Mouse (Mus musculus): Measurements from ENCODE around the gene Gm8005. TPM values are rescaled to one million over a fixed set of nuclear protein-coding genes. Genes with fewer than 3 reads are reported as not detected.

Gm8005 gene
- polyA plus RNA-seq (2014; fragmentation: Illumina TruSeq; extraction: RNeasy Lipid Tissue Mini Kit (QIAGEN cat#74804); ENCODE audit: low read depth, low replicate concordance) = not detected

DNA sequence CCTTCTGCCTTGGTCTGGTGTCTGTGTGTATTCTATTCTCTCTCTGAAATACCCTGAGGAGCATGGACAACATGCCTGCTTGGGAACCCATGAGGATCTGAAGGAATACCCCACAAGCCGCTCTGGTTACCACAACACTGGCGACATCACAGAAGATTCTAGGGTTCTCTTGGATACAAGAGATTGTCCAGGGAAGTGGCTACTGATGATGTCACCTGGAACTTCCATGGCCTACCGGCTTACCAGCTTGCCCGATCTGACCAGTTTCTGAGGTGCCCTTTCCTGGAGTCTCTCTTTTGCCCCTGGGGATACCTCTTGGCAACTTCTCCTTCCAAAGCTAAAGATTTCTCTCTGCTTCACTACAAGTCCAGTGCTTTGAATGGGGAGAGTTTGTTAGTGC, at the start of gene Gm8005:
TSS of gene Gm8005 (minus strand) at position 101 of the 400 bp plus-strand sequence.

DNA sequence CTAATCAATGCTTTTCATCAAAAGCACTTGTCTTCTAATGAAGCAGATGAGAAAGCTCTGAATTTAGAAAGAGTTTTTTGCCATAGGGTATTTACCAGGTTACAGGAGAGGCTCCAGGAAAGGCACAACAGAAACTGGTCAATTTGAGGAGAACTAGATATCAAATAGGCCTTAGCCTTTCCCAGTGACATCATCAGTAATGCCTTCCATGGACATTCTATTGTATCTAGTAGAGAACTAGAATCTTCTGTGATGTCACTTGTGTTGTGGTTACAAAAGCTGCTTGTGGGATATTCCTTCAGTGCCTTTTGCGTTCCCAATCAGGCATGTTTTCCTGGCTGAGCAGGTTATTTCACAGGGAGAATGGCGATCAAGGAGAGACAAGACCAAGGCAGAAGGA, 24.1 kb upstream of the Gm8005 start, which contains the start of gene Gm8011:
TSS of gene Gm8011 (plus strand) at position 301 of the 400 bp plus-strand sequence.

Other genes starting within 250 kb of the Gm8005 start
- gene Gm3573, start 248.9 kb downstream of the Gm8005 start, polyA plus RNA-seq (2014; fragmentation: Illumina TruSeq; extraction: RNeasy Lipid Tissue Mini Kit (QIAGEN cat#74804); ENCODE audit: low read depth, low replicate concordance) = not detected
- not detected for gene Gm17026, start 179.6 kb downstream of the Gm8005 start, polyA plus RNA-seq (2014; fragmentation: Illumina TruSeq; extraction: RNeasy Lipid Tissue Mini Kit (QIAGEN cat#74804); ENCODE audit: low read depth, low replicate concordance)
- not detected for gene Gm9611, start 142.3 kb downstream of the Gm8005 start, polyA plus RNA-seq (2014; fragmentation: Illumina TruSeq; extraction: RNeasy Lipid Tissue Mini Kit (QIAGEN cat#74804); ENCODE audit: low read depth, low replicate concordance)
- gene Gm7995, start 129.5 kb downstream of the Gm8005 start, polyA plus RNA-seq (2014; fragmentation: Illumina TruSeq; extraction: RNeasy Lipid Tissue Mini Kit (QIAGEN cat#74804); ENCODE audit: low read depth, low replicate concordance) = not detected
- not detected for gene Gm8011, start 24.2 kb upstream of the Gm8005 start, polyA plus RNA-seq (2014; fragmentation: Illumina TruSeq; extraction: RNeasy Lipid Tissue Mini Kit (QIAGEN cat#74804); ENCODE audit: low read depth, low replicate concordance)
- not detected for gene Gm8020, start 62.7 kb upstream of the Gm8005 start, polyA plus RNA-seq (2014; fragmentation: Illumina TruSeq; extraction: RNeasy Lipid Tissue Mini Kit (QIAGEN cat#74804); ENCODE audit: low read depth, low replicate concordance)
- gene Gm8024, start 84.6 kb upstream of the Gm8005 start, polyA plus RNA-seq (2014; fragmentation: Illumina TruSeq; extraction: RNeasy Lipid Tissue Mini Kit (QIAGEN cat#74804); ENCODE audit: low read depth, low replicate concordance) = not detected
- not detected for gene Gm17124, start 160.2 kb upstream of the Gm8005 start, polyA plus RNA-seq (2014; fragmentation: Illumina TruSeq; extraction: RNeasy Lipid Tissue Mini Kit (QIAGEN cat#74804); ENCODE audit: low read depth, low replicate concordance)
- not detected for gene Gm3633, start 202.2 kb upstream of the Gm8005 start, polyA plus RNA-seq (2014; fragmentation: Illumina TruSeq; extraction: RNeasy Lipid Tissue Mini Kit (QIAGEN cat#74804); ENCODE audit: low read depth, low replicate concordance)
- gene Gm10378, start 216.3 kb upstream of the Gm8005 start, polyA plus RNA-seq (2014; fragmentation: Illumina TruSeq; extraction: RNeasy Lipid Tissue Mini Kit (QIAGEN cat#74804); ENCODE audit: low read depth, low replicate concordance) = not detected